Mouse (Mus musculus): Measurements from ENCODE around the gene Gm5485. TPM values are rescaled to one million over a fixed set of nuclear protein-coding genes. Genes with fewer than 3 reads are reported as not detected.

Gene Gm5485
- polyA plus RNA-seq, 1 experiment, result 13.4 TPM

GRCm38 (mm10) chr16:48373711-48374485, 38.3 kb downstream of the Gm5485 start:
- Histone ChIP-seq H3K4me1 (ENCODE audit: control insufficient read depth, insufficient read depth, insufficient read length, low read length) (no peaks in the 10 kb centered on the region), H3K27ac (ENCODE audit: insufficient read depth, low read depth, low read length) (no peak overlapping the region), H3K4me3 (ENCODE audit: low read depth, low read length) (no peak overlapping the region), H3K36me3 (ENCODE audit: control insufficient read depth, insufficient read depth, low read length) (no peaks in the 10 kb centered on the region), H3K27me3 (ENCODE audit: control insufficient read depth, insufficient read depth, low read length) (no peaks in the 10 kb centered on the region)
- WGBS, result 89% methylated on average over 7 of the region's 7 CpGs
- TF ChIP-seq POLR2A (IDR thresholded peaks at IDR 0.05; ENCODE audit: low read depth, low read length) (no peak), CTCF (IDR thresholded peaks at IDR 0.05; ENCODE audit: extremely low read depth, insufficient read length, insufficient replicate concordance, low read depth, low read length) (no peak)

DNA sequence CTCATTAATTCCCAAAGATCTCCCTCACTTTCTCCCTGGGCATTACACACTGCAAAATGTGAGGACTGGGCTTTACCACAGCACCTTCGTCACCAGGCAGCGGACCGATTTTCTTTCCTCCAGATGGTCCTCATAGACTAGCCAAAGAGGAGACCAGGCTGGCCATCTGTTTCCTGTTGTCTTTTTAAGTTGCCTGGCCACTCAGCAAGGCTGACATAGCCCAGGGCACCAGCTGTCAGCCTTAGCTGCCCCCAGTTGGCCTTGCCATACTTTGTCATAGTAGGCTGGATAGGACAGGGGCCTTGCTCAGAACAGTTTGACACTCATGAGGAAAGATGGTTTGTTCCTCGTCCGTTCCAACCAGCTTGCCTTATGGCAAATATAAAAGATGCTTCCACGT, 39.8 kb downstream of the Gm5485 start:
- Histone ChIP-seq H3K27me3 (ENCODE audit: control insufficient read depth, insufficient read depth, low read length) (no peaks in the 10 kb centered on the region), H3K36me3 (ENCODE audit: control insufficient read depth, insufficient read depth, low read length) (no peaks in the 10 kb centered on the region), H3K4me1 (ENCODE audit: control insufficient read depth, insufficient read depth, insufficient read length, low read length) (no peaks in the 10 kb centered on the region), H3K4me3 (ENCODE audit: low read depth, low read length) (no peak overlapping the region), H3K27ac (ENCODE audit: insufficient read depth, low read depth, low read length) (no peak overlapping the region)
- no peak for TF ChIP-seq POLR2A (IDR thresholded peaks at IDR 0.05; ENCODE audit: low read depth, low read length)
- TF ChIP-seq CTCF (IDR thresholded peaks at IDR 0.05; ENCODE audit: extremely low read depth, insufficient read length, insufficient replicate concordance, low read depth, low read length), result no peak
- 84% methylated on average over 6 of the region's 6 CpGs for WGBS

DNA sequence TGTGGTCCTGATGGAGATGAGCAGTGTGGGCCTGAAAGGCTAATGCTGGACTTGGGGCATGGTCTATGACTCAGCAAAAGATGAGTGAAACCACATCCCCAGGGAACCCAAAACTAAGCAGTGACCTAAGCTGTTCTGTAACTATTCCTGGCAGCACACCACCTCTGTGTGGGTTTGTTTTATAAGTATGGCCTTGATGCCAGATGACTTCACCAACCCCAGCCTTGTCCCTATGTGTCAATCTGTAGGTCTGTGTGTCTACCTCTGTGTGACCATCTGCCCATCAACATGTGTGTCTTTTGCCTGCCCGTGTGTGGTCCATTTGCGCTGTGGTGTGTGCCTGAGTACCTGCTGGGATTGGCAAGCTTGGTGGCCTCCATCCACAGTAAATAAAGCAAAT, 44.1 kb downstream of the Gm5485 start:
- Histone ChIP-seq H3K4me1 (ENCODE audit: control insufficient read depth, insufficient read depth, insufficient read length, low read length) (no peaks in the 10 kb centered on the region), H3K36me3 (ENCODE audit: control insufficient read depth, insufficient read depth, low read length) (no peaks in the 10 kb centered on the region), H3K27me3 (ENCODE audit: control insufficient read depth, insufficient read depth, low read length) (no peaks in the 10 kb centered on the region), H3K27ac (ENCODE audit: insufficient read depth, low read depth, low read length) (no peak overlapping the region), H3K4me3 (ENCODE audit: low read depth, low read length) (no peak overlapping the region)
- TF ChIP-seq POLR2A (IDR thresholded peaks at IDR 0.05; ENCODE audit: low read depth, low read length) (no peak), CTCF (IDR thresholded peaks at IDR 0.05; ENCODE audit: extremely low read depth, insufficient read length, insufficient replicate concordance, low read depth, low read length) (no peak)
- 100% methylated on average over 2 of the region's 2 CpGs for WGBS

- H3K4me1 ChIP-seq (ENCODE audit: control insufficient read depth, insufficient read depth, insufficient read length, low read length), result no peaks in the 10 kb centered on the region
- no peaks in the 10 kb centered on the region for H3K27me3 ChIP-seq (ENCODE audit: control insufficient read depth, insufficient read depth, low read length)
- 91% methylated on average over 5 of the region's 5 CpGs for WGBS
- H3K27ac ChIP-seq (ENCODE audit: insufficient read depth, low read depth, low read length), result no peak overlapping the region
- no peaks in the 10 kb centered on the region for H3K36me3 ChIP-seq (ENCODE audit: control insufficient read depth, insufficient read depth, low read length)
- no peak overlapping the region for H3K4me3 ChIP-seq (ENCODE audit: low read depth, low read length)
- no peak for TF ChIP-seq POLR2A (IDR thresholded peaks at IDR 0.05; ENCODE audit: low read depth, low read length)
- peak; percentile 31; the same call in 1 of the 2 replicates for TF ChIP-seq CTCF (IDR thresholded peaks at IDR 0.05; ENCODE audit: extremely low read depth, insufficient read length, insufficient replicate concordance, low read depth, low read length)
Measured at GRCm38 (mm10) chr16:48366801-48367200, 45.4 kb downstream of the Gm5485 start.

DNA sequence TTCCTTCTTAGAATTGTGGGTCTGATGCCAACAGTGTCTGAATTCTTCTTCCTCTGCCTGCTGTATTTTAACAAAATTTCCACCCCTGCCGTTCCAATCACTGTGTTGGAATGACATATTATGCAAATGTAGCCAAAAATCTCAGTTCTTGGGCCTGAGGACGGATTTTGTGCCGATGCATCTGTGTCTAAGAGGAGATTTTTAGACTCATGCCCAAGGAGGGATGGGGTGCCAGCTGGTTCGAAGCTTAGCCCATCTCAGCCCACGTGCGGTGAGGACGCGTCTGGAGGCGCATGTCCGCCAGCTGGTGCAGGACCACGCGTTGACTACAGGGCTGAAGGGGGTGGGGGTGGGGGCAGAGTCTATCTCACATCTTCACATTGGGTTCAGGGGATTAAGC, 51.3 kb downstream of the Gm5485 start:
- Histone ChIP-seq H3K4me3 (ENCODE audit: low read depth, low read length) (no peak overlapping the region), H3K27ac (ENCODE audit: insufficient read depth, low read depth, low read length) (no peak overlapping the region), H3K36me3 (ENCODE audit: control insufficient read depth, insufficient read depth, low read length) (no peaks in the 10 kb centered on the region), H3K4me1 (ENCODE audit: control insufficient read depth, insufficient read depth, insufficient read length, low read length) (no peaks in the 10 kb centered on the region), H3K27me3 (ENCODE audit: control insufficient read depth, insufficient read depth, low read length) (no peaks in the 10 kb centered on the region)
- WGBS, result 94% methylated on average over 12 of the region's 12 CpGs
- TF ChIP-seq CTCF (IDR thresholded peaks at IDR 0.05; ENCODE audit: extremely low read depth, insufficient read length, insufficient replicate concordance, low read depth, low read length) (no peak), POLR2A (IDR thresholded peaks at IDR 0.05; ENCODE audit: low read depth, low read length) (no peak)

DNA sequence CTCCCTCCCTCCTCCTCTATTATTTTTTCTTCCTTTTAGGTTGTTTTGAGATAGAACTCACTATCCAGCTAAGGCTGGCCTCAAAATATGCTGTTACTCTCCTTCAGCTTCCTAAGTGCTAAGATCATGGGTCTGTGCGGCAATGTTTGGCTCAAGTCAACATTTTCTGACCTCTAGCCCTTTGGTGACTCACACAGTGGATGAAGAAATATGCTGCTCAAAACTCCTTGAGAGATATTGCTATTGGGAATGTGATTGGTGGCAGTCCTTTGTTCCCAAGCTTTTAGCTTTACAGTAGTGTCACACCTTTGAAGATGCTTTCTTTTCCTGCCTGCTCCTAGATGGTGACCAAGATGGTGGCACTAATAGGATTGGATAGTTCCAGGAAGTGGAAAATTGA, 55.8 kb downstream of the Gm5485 start:
- Histone ChIP-seq H3K4me3 (ENCODE audit: low read depth, low read length) (no peak overlapping the region), H3K4me1 (ENCODE audit: control insufficient read depth, insufficient read depth, insufficient read length, low read length) (no peaks in the 10 kb centered on the region), H3K27ac (ENCODE audit: insufficient read depth, low read depth, low read length) (no peak overlapping the region), H3K36me3 (ENCODE audit: control insufficient read depth, insufficient read depth, low read length) (no peaks in the 10 kb centered on the region), H3K27me3 (ENCODE audit: control insufficient read depth, insufficient read depth, low read length) (no peaks in the 10 kb centered on the region)
- 63% methylated on average over 1 of the region's 1 CpGs for WGBS
- TF ChIP-seq POLR2A (IDR thresholded peaks at IDR 0.05; ENCODE audit: low read depth, low read length), result no peak
- no peak for TF ChIP-seq CTCF (IDR thresholded peaks at IDR 0.05; ENCODE audit: extremely low read depth, insufficient read length, insufficient replicate concordance, low read depth, low read length)

DNA sequence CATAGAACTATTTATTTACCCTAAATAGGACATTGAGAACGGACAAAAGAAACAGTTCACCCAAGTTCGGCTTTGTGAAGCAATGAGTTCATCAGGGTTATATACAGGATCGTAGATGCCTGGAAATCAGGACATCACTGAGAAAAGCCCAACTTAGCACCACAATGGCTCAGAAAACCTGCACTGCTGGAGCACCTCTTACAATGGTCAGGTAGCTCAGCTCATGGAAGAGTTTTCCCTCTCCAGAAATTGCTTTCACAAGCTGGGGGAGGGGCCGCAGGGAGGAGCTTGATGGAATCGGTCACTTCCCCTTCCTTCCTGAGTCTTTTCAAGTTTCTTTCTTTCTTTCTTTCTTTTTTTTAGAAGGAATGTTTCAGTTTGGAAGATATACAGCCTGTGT, 56.5 kb downstream of the Gm5485 start:
- Histone ChIP-seq H3K27me3 (ENCODE audit: control insufficient read depth, insufficient read depth, low read length) (no peaks in the 10 kb centered on the region), H3K4me1 (ENCODE audit: control insufficient read depth, insufficient read depth, insufficient read length, low read length) (no peaks in the 10 kb centered on the region), H3K36me3 (ENCODE audit: control insufficient read depth, insufficient read depth, low read length) (no peaks in the 10 kb centered on the region), H3K4me3 (ENCODE audit: low read depth, low read length) (no peak overlapping the region), H3K27ac (ENCODE audit: insufficient read depth, low read depth, low read length) (no peak overlapping the region)
- WGBS, result 84% methylated on average over 5 of the region's 5 CpGs
- TF ChIP-seq POLR2A (IDR thresholded peaks at IDR 0.05; ENCODE audit: low read depth, low read length) (no peak), CTCF (IDR thresholded peaks at IDR 0.05; ENCODE audit: extremely low read depth, insufficient read length, insufficient replicate concordance, low read depth, low read length) (no peak)

Other genes with a start within 250 kb of the Gm5485 start
- not detected in 2 replicates for gene Dppa4, start 128.7 kb downstream of the Gm5485 start, polyA plus RNA-seq (2012; rRNA removed)
- gene Dppa2, start 108.5 kb downstream of the Gm5485 start, polyA plus RNA-seq (2012; rRNA removed), result not detected in 2 replicates
- 0.04 TPM in 1 of 2 replicates, not detected in the other for gene Morc1, start 18.8 kb upstream of the Gm5485 start, polyA plus RNA-seq (2012; rRNA removed)